Mouse (Mus musculus) induced T-regulatory cell, adult 2 months (primary cell): ENCODE data around the gene Nthl1.
"Not testable (repeated sequence)": the region's sequence is repeated elsewhere in the genome, so short reads cannot be mapped to it uniquely, and the experiment has no call there.

Source experiments
- DNase-seq: peaks from one replicate; pipeline ENCODE4 v3.0.0-alpha.2; 2012; ENCODE audit warnings: low read depth

Gene Nthl1

GRCm38 (mm10) chr17:24650070-24650616, 17.7 kb downstream of the Nthl1 start, which contains the start of gene Slc9a3r2:
Gene Slc9a3r2, minus strand, starts transcription at chr17:24650327.
- peak; percentile 37 for DNase-seq

GRCm38 (mm10) chr17:24650766-24651165, 18.3 kb downstream of the Nthl1 start:
- DNase-seq, result no peak

- no peak for DNase-seq
These were observed 19.4 kb downstream of the Nthl1 start for GRCm38 (mm10) chr17:24651835-24652234.

- DNase-seq, result peak; percentile 88
These were observed 21.7 kb downstream of the Nthl1 start for GRCm38 (mm10) chr17:24653967-24654710.

GRCm38 (mm10) chr17:24654969-24655368, 22.5 kb downstream of the Nthl1 start:
- no peak for DNase-seq

GRCm38 (mm10) chr17:24658017-24658758, 25.7 kb downstream of the Nthl1 start, which contains the start of gene Npw:
Gene Npw, minus strand, starts transcription at chr17:24658457.
- peak; percentile 54 for DNase-seq

GRCm38 (mm10) chr17:24667011-24667410, 34.5 kb downstream of the Nthl1 start:
- DNase-seq, result not testable (repeated sequence)

- DNase-seq, result peak; percentile 85
These were observed 34.9 kb downstream of the Nthl1 start for GRCm38 (mm10) chr17:24667416-24667815.

GRCm38 (mm10) chr17:24669214-24669544, 36.7 kb downstream of the Nthl1 start:
- not testable (repeated sequence) for DNase-seq

GRCm38 (mm10) chr17:24669545-24670245, 37.2 kb downstream of the Nthl1 start, which contains the start of gene Zfp598:
Gene Zfp598, plus strand, starts transcription at chr17:24669687.
- DNase-seq, result peak; percentile 95

GRCm38 (mm10) chr17:24670246-24670844, 37.9 kb downstream of the Nthl1 start:
- no peak for DNase-seq

GRCm38 (mm10) chr17:24671346-24671745, 38.9 kb downstream of the Nthl1 start:
- peak; percentile 43 for DNase-seq

- DNase-seq, result no peak
These were observed 39.7 kb downstream of the Nthl1 start for GRCm38 (mm10) chr17:24672141-24672540.

GRCm38 (mm10) chr17:24674277-24674676, 41.8 kb downstream of the Nthl1 start:
- no peak for DNase-seq

- DNase-seq, result peak; percentile 89
These were observed 43.7 kb downstream of the Nthl1 start for GRCm38 (mm10) chr17:24676187-24676586.

- no peak for DNase-seq
These were observed 44.4 kb downstream of the Nthl1 start for GRCm38 (mm10) chr17:24676877-24677276.

- no peak for DNase-seq
These were observed 45.1 kb downstream of the Nthl1 start for GRCm38 (mm10) chr17:24677500-24678080.

GRCm38 (mm10) chr17:24686514-24686913, 54.0 kb downstream of the Nthl1 start:
- peak; percentile 87 for DNase-seq

- peak; percentile 85 for DNase-seq
These were observed 54.7 kb downstream of the Nthl1 start for GRCm38 (mm10) chr17:24687146-24687595.

GRCm38 (mm10) chr17:24687599-24687998, 55.1 kb downstream of the Nthl1 start:
- no peak for DNase-seq
